Mouse (Mus musculus) ovary, adult 18-20 months (tissue): ENCODE measurements around the gene Meltf.

ENCODE experiments used
- DNase-seq: peaks from one replicate; pipeline ENCODE4 v3.0.0; 2022; ENCODE audit warnings: low spot score, mixed read lengths

The Meltf gene

GRCm38 (mm10) chr16:31893396-31894141 is 15.0 kb downstream of the Meltf start:
- no peak for DNase-seq

GRCm38 (mm10) chr16:31896971-31897774 is 18.6 kb downstream of the Meltf start:
- peak; percentile 22 for DNase-seq

- DNase-seq = no peak
These were observed 20.1 kb downstream of the Meltf start for GRCm38 (mm10) chr16:31898546-31899326.

- DNase-seq = no peak
These were observed 23.3 kb downstream of the Meltf start for GRCm38 (mm10) chr16:31901886-31902285.

- no peak for DNase-seq
These were observed 24.6 kb downstream of the Meltf start for GRCm38 (mm10) chr16:31903239-31903638.

GRCm38 (mm10) chr16:31905331-31905730 is 26.7 kb downstream of the Meltf start:
- no peak for DNase-seq

GRCm38 (mm10) chr16:31905891-31906825 is 27.5 kb downstream of the Meltf start:
- DNase-seq = peak; percentile 56

- DNase-seq = no peak
These were observed 28.3 kb downstream of the Meltf start for GRCm38 (mm10) chr16:31906896-31907295.

- DNase-seq = no peak
These were observed 30.3 kb downstream of the Meltf start for GRCm38 (mm10) chr16:31908959-31909358.

- DNase-seq = no peak
These were observed 31.8 kb downstream of the Meltf start for GRCm38 (mm10) chr16:31910281-31910847.

- no peak for DNase-seq
These were observed 39.2 kb downstream of the Meltf start for GRCm38 (mm10) chr16:31917776-31918175.

- DNase-seq = peak; percentile 25
These were observed 39.7 kb downstream of the Meltf start for GRCm38 (mm10) chr16:31918248-31918724.

GRCm38 (mm10) chr16:31924368-31924767 is 45.8 kb downstream of the Meltf start:
- DNase-seq = no peak

- no peak for DNase-seq
These were observed 47.5 kb downstream of the Meltf start for GRCm38 (mm10) chr16:31926091-31926490.

GRCm38 (mm10) chr16:31926547-31927182 is 48.1 kb downstream of the Meltf start:
- DNase-seq = no peak

GRCm38 (mm10) chr16:31927412-31927811 is 48.8 kb downstream of the Meltf start:
- no peak for DNase-seq

GRCm38 (mm10) chr16:31931330-31931729 is 52.7 kb downstream of the Meltf start:
- DNase-seq = no peak

GRCm38 (mm10) chr16:31932255-31932654 is 53.6 kb downstream of the Meltf start:
- no peak for DNase-seq

- peak; percentile 78 for DNase-seq
These were observed 54.5 kb downstream of the Meltf start for GRCm38 (mm10) chr16:31932840-31933697.
